Mouse (Mus musculus) embryo, embryonic 11.5 days (tissue): Measurements from ENCODE around the gene Slc12a8.

Source experiments
- DNase-seq: peaks from one replicate; pipeline ENCODE4 v3.0.0-alpha.2; 2012; ENCODE audit warnings: low read depth, low spot score

The Slc12a8 gene

GRCm38 (mm10) chr16:33537499-33538225 is 20.5 kb downstream of the Slc12a8 start:
- no peak for DNase-seq

DNA sequence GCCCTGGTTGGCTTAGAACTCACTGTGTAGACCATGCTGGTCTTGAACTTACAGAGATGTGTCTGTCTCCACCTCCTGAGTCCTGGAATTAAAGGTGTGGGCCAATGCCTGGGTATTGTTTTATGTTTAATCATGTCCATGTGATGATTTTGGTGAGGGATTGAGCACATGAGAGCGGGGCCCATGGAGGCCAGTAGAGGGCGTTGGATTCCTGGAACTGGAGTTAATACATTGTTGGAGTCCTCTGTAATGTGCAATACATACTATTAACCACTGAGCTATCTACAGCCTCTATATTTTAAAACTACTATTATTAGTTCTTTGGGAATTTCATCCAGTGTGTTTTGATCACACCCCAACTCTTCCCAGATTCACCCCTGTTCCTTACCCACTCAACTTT is 27.2 kb downstream of the Slc12a8 start:
- no peak for DNase-seq

GRCm38 (mm10) chr16:33545530-33545929 is 28.4 kb downstream of the Slc12a8 start:
- DNase-seq = no peak

- no peak for DNase-seq
Observed at GRCm38 (mm10) chr16:33553689-33554342, 36.7 kb downstream of the Slc12a8 start.

DNA sequence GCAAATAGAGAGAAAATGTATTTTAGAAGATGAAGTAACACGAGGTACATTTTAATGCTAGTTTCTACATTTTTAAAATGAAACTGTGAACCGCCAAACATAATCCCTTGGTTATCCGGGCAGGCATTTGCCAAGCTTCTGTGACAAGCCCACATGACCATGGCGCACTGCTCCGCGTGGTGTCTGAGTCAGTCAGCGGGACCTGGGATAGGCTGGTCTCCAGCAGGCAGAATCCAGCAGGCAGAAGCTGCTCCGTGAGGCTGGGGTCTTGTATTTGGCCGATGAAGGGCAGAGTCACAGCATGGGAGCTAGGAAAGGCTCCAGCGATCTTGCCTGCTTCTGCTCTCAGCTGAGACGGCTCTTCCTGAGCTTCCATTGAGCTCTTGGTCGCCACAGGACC is 41.0 kb downstream of the Slc12a8 start:
- no peak for DNase-seq

GRCm38 (mm10) chr16:33560281-33560680 is 43.2 kb downstream of the Slc12a8 start:
- DNase-seq = peak; percentile 73

DNA sequence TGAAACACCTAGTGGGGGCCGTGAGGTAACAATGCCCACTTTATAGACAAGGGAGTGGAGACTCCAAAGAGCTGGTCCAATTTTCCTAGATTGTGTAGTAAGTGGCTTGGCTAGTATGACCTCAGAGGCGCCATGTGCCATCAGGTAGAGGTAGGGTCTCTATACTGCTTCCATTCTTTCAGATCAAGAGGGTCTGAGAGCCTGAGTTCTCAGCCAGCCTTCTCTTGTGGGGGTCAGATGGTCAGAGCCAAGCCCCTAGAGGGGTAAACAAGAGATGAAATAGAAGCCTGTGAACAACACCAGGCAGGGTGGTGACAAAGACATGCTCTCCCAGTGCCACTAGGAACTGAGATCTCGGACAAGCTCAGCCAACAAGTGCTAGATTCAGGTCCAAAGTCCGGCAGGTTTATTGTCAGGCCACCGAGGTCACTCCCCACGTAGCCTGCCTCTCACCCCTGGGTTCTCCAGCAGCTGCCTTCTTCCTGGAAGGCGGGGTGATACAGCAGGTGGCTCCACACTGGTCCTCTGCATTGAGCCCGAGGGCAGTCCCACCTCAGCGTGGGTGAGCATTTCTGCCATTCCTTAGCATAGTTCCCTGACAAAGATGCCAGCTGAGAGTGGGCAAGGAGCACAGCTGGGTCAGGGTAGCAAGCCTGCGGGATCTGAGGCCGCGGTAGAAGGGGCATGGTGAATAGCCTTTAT is 44.3 kb downstream of the Slc12a8 start:
- DNase-seq = no peak

- DNase-seq = no peak
Observed at GRCm38 (mm10) chr16:33562874-33563537, 45.9 kb downstream of the Slc12a8 start.

GRCm38 (mm10) chr16:33563538-33564013 is 46.4 kb downstream of the Slc12a8 start:
- no peak for DNase-seq

DNA sequence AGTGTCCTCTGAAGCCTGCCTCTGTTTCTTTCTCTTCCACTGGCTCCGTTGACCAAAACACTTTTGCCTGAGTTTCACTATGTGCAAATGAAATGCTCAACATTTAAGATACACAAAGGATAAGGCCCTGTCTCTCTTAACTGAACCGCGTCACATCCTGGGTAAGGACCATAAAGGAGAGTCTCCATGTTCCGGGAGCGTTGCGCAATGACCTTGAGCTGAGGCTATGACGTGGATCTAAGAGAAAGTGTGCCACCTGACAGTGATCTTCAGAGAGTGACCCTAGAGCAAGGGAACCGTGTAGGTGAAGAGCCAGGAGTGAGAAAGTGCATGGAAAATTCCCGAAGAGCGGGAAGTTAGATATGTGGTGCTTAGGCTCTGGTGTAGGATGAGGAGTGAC is 49.3 kb downstream of the Slc12a8 start:
- no peak for DNase-seq

GRCm38 (mm10) chr16:33567736-33568135 is 50.6 kb downstream of the Slc12a8 start:
- no peak for DNase-seq

GRCm38 (mm10) chr16:33568269-33569016 is 51.3 kb downstream of the Slc12a8 start:
- no peak for DNase-seq

GRCm38 (mm10) chr16:33572646-33573045 is 55.5 kb downstream of the Slc12a8 start:
- DNase-seq = no peak

GRCm38 (mm10) chr16:33573703-33574102 is 56.6 kb downstream of the Slc12a8 start:
- DNase-seq = no peak

- no peak for DNase-seq
Observed at GRCm38 (mm10) chr16:33575728-33576127, 58.6 kb downstream of the Slc12a8 start.

- DNase-seq = no peak
Observed at GRCm38 (mm10) chr16:33576271-33577189, 59.4 kb downstream of the Slc12a8 start.

DNA sequence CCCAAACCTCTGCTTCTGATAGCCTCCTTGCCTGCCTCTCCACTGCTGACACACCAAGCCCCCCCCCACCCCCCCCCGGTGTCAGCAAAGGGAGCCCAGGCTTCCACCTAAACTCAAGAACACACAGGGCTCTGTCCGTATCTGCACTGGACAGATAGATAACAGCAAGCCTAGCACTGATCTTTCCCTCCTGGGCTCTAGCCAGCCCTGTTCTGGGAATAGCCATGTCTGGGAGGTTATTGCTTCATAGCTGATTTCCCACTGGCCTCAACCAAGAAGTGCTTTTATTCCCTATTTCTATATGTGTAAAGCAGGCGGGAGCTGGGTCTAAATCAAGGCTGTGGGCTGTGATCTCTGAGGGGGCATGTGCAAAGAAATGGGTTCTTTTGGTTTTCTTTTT is 61.3 kb downstream of the Slc12a8 start:
- no peak for DNase-seq

GRCm38 (mm10) chr16:33580331-33580730 is 63.2 kb downstream of the Slc12a8 start:
- DNase-seq = no peak

- no peak for DNase-seq
Observed at GRCm38 (mm10) chr16:33580736-33581241, 63.7 kb downstream of the Slc12a8 start.

GRCm38 (mm10) chr16:33581661-33582099 is 64.6 kb downstream of the Slc12a8 start:
- no peak for DNase-seq
